Mouse (Mus musculus) left cerebral cortex, postnatal 14 days (tissue): ENCODE data around the gene Stk26. TPM values are rescaled to one million over a fixed set of nuclear protein-coding genes. Genes with fewer than 3 reads are reported as not detected.

Experiments
- DNase-seq, 2 experiments: peaks; one replicate each; pipeline ENCODE4 v3.0.0; 2021 to 2022; ENCODE audit warnings: low spot score in 2 of 2, mixed read lengths in 1 of 2
- intact Hi-C: fragments of 180-260 bp; cut with DNase I; formaldehyde crosslinking; loops from one replicate; pipeline ENCODE4 v1.15.1; 2025
- total RNA-seq, 2 experiments: library from RNA; stranded (reverse); gene quantifications; 2 replicates each; pipeline ENCODE4 v1.2.3; 2021

Stk26 gene
- total RNA-seq, 2 experiments from 2014 or later, result 0.75 to 1.7 TPM

DNA sequence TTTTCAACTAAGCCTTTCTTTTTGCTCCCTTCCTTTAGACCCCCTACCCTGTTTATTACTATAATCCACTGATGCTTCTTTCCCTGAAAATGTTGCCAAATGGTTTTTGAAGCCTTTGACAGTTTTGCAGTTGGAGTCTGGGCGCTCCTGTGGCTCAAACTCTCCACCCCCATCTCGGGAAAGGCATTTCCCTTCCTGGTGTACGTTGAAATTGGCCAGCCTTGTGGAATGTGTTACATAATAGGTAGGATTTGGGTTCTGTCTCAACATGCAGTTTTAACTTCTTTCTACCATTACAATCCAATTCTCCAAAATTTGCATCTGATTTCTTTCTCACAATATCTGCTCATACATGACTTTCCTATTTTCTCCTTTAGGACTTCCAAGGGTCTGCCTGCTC lies 77.9 kb downstream of the Stk26 start:
- no peak for DNase-seq

DNA sequence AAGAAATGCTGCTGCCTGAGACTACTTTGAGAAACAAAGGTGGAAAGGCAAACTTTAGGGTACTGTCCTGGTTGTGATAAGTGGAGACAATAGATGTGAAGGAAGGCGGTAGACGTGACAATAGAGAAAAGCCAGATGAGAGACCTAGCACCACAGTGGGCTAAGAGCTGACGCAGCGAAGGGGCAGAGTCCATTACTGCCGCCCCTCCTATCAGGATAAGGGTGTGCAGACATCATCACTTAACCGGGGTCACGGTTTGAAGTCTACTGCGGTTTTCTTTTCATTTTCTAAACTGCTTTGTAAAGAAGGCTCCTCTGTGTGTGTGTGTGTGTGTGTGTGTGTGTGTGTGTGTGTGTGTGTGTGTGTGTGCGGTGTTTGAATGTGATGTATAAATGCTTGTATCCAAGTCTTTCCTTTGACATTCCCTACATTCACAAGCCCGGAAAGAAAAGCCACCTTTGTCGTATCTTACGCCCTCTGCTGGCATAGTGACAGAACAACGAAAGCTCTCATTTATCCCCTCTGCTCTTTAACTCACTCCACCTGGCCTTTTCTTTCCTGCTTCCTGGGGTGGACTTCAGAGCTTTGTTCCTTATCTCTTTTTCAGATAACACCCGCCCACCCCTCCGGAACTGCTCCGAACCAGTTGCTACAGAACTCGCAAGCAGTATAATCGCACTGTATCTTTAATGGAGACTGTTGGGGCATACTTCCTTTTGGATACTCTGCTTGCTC lies 84.0 kb downstream of the Stk26 start:
- intact Hi-C loops, result no loop called here
- peak; percentile 3 to 9 for DNase-seq

More for the DNA sequence above, 77.9 kb downstream of the Stk26 start:
- intact Hi-C loops, result no loop called here

DNA sequence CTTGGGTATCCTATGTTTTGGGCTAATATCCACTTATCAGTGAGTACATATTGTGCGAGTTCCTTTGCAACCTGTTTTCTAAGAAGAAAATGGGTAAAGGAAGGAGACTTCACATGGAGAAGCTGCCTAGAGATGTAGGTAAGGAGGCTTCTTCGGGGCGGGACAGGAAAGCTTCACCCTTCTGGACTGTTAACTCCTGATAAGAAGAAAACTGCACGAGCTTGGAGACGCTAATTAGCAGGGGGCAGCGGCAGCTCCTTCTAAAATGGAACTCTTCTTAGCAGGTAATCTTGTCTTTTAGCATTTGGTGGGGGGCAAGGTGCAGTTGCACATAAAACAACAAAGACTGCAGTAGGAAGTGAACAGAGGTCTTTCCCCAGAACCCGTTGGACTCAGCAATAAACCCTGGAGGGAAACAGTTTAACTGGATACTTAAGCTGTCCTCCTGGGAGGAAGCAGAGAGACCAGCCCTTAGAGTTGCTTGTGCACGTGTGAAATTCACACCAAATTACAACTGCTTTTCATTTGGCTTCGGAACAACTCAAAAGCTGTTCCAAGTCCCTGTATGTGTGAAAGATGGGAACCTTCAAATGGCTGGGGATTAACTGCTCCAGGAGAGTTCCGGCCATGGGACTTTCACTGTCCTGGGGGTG lies 86.2 kb downstream of the Stk26 start:
- no peak for DNase-seq
- intact Hi-C loops, result no loop called here

DNA sequence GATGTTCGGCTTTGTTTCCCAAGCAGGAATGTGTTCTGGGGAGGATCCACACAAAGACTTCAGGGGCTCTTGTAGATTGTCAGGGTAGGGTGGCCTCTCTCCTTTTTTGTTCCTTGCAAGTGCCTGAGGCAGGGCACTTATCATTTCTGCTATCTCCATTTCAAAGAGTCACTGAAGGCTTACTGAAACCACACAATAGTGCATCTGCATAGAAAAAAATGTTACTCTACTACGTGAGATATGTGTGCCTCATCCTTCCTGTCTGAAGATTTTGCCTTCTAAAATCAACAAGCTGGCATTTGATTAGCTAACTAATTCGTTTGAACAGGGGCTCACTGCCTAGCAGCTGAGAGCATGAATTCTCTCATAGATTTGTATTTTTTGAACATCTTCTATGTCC lies 89.5 kb downstream of the Stk26 start:
- DNase-seq, result no peak
- intact Hi-C loops, result no loop called here

DNA sequence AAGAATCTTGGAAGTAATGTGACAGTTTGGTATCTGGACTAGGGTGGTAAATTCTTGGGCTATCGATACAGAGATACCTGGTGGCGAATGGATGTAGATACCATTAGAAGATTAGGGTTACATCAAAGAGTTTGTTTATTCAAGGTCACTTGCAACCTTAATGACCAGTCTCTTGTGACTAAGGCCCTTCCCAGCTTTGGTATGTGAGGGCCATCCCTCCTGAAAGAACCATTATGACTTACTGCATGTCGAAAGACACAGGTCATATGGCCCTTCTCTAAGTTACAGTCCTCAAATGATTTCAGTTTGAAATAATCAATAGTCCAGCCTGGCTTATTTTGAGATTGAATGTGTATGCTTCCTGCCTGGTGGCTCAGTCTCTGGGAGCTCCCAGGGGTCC lies 96.3 kb downstream of the Stk26 start:
- intact Hi-C loops, result no loop called here
- no peak for DNase-seq

DNA sequence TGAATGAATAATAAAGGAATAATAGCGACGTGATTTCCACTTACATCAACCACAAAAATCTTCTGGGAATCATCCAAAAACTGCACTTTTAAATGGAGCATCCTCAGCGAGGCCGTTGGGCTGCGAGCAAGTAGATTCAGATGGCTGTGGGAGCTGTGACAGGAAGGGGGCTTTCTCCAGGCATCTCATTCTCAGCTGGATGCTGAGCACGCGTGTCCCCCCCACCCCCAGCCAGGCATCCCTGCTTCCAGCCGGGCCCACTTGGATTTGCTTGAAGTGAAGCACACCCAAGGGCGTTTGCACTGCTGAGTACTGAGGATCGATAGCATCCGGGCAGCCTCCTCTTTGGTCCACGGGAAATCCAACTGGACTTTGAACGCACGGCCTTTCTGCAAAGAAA lies 101.8 kb downstream of the Stk26 start, which contains the start of gene Frmd7:
TSS of gene Frmd7 (minus strand) at position 101 of the 400 bp plus-strand sequence.
- intact Hi-C loops, result no loop called here

More for the DNA sequence above, 101.8 kb downstream of the Stk26 start, which contains the start of gene Frmd7:
- DNase-seq, result no peak

Other genes starting within 250 kb of the Stk26 start
- 1 to 10 TPM in 1 of 2 experiments, under 1 TPM in 1; 0.44 to 1.1 TPM for gene Frmd7, start 101.7 kb downstream of the Stk26 start, total RNA-seq
- gene Rap2c, start 177.0 kb downstream of the Stk26 start, total RNA-seq, result 10 to 100 TPM; 24.9 to 25.1 TPM